Mouse (Mus musculus): Measurements from ENCODE around the gene Lgi4.

DNA sequence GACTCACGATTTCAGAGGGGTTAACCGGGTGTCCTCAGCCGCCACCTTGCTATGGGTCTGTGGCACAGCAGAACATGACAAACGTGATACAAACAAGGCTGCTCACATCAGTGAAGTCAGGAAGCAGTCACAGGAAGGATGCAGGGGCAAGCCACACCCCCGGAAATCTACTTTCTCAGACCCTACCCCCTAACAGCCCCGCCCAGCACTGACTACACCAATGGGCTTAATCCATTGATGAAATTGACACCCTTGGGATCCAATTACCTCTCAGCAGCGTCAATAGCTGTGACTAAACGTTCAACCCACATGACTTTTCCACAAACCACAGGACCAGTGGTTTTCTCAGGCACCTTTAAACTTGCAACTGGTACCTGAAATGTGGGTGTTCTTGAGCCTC is 30.5 kb upstream of the Lgi4 start:
- TF ChIP-seq EP300 (IDR thresholded peaks at IDR 0.05; ENCODE audit: insufficient read depth, low read depth, low read length) = no peak
- no peak for TF ChIP-seq POLR2A (IDR thresholded peaks at IDR 0.05; ENCODE audit: insufficient read depth, low read length)
- TF ChIP-seq CTCF (IDR thresholded peaks at IDR 0.05; ENCODE audit: low read depth, low read length) = no peak
